Mouse (Mus musculus): Measurements from ENCODE around the gene Ddit4. TPM values are rescaled to one million over a fixed set of nuclear protein-coding genes. Genes with fewer than 3 reads are reported as not detected.

Ddit4 gene
- polyA plus RNA-seq, 1 experiment from 2014 or later = 68.9 TPM

DNA sequence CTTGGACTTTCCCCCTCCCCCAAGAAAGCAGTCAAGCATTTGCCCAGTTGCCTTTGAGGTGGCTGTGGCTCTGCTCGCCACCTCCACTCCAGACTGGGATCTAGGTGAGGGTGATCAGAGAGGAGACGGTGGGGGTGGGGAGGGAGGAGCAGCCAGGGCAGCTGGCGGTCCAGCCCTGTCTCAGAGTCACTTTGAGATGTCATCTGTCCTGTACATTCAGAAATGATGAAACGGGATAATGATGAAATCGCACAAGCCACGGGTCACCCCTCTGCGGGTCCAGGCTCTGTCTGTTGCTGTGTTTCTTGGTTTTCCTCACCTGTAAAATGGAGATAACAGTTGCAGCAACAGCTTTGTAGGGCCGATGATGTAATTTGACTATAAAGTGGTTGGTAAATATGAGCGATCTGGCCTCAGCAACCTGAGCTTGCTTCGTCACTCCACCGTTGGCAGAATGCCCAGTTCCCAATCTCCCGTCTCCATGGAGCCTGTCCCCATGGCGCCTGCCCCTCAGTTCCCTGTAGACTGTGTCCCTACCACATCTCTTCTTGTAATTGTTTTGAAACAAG lies 8.1 kb downstream of the Ddit4 start:
- Histone ChIP-seq H3K4me1 (replicated peaks) (peaks cover 35% of the 10 kb centered on the region), H3K27ac (replicated peaks) (peak overlapping the region; percentile 72), H3K9ac (peak overlapping the region; percentile 42; the same call in 1 of the 2 replicates), H3K9me3 (no peaks in the 10 kb centered on the region), H3K4me2 (peak overlapping the region; percentile 53), H3K27me3 (no peaks in the 10 kb centered on the region), H3K4me3 (peak overlapping the region; percentile 18; the same call in 1 of the 2 replicates), H3K36me3 (no peaks in the 10 kb centered on the region)
- WGBS = 35% methylated on average over 13 of the region's 13 CpGs
- peak; percentile 39 for ATAC-seq (ENCODE audit: low FRiP score, low read depth)

DNA sequence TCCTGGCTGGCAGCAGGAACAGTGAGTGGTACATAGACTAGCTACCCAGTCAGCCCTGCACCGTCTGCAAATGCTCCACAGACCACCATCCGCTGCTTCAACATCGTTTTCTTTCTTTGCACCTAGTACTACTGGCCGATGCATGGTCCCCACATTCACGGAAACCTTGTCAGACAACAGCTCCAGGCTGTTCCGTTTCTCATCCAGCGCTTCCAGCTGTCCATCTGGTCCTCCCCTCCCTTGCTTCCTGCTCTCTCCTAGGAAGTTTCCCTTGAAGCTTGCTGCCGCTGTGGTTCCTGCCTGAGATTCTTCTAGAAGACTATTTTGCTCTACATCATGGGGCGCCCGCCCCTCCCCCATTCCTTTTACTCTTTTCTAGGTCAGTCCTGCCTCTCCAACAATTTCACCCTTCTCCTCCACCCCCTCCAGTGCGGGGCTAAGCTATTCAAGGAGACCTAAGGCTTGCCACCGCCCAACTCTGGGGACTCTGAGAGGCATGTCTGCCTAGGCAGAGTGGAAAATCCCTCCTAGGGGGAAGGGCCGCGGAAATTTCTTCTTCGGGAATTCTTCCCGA lies 8.7 kb downstream of the Ddit4 start:
- Histone ChIP-seq H3K9me3 (no peaks in the 10 kb centered on the region), H3K27ac (replicated peaks) (peak overlapping the region; percentile 72), H3K36me3 (no peaks in the 10 kb centered on the region), H3K9ac (peak overlapping the region; percentile 42), H3K4me3 (peak overlapping the region; percentile 18), H3K4me2 (peak overlapping the region; percentile 53), H3K27me3 (no peaks in the 10 kb centered on the region), H3K4me1 (replicated peaks) (peaks cover 30% of the 10 kb centered on the region)
- WGBS = 1% methylated on average over 16 of the region's 16 CpGs
- peak; percentile 71 for ATAC-seq (ENCODE audit: low FRiP score, low read depth)

DNA sequence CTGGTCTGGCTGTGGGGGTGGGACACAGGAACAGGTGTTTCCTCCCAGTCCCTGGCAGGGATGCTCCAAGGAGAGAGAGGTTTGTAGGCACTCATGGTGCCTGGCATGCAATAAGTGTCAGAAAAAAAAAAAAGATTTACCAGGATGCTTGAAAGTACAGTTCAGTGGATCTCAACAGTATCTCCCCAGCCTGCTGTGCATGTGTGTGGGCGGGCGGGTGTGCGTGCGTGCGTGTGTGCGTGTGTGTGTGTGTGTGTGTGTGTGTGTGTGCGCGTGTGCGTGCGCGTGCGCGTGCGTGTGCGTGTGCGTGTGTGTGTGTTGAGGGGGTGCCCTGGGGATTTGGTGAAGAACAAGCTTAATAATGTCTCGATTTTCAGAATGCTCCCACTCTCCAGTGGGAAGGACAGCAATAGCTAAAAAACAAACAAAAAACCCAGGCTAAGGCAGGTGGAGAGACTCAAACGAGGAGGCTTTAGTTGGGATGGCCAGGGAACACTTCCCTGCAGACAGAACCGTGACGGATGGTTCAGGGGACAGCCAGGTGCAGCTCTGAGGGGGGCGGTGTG lies 9.3 kb downstream of the Ddit4 start:
- H3K27ac ChIP-seq (replicated peaks) = peak overlapping the region; percentile 72
- peak overlapping the region; percentile 53 for H3K4me2 ChIP-seq
- no peaks in the 10 kb centered on the region for H3K9me3 ChIP-seq
- 62% methylated on average over 21 of the region's 21 CpGs for WGBS
- peak overlapping the region; percentile 42 for H3K9ac ChIP-seq
- H3K27me3 ChIP-seq = no peaks in the 10 kb centered on the region
- peaks cover 24% of the 10 kb centered on the region for H3K4me1 ChIP-seq (replicated peaks)
- peak overlapping the region; percentile 18 for H3K4me3 ChIP-seq
- peak; percentile 50; the same call in 1 of the 2 replicates for ATAC-seq (ENCODE audit: low FRiP score, low read depth)
- H3K36me3 ChIP-seq = no peaks in the 10 kb centered on the region

DNA sequence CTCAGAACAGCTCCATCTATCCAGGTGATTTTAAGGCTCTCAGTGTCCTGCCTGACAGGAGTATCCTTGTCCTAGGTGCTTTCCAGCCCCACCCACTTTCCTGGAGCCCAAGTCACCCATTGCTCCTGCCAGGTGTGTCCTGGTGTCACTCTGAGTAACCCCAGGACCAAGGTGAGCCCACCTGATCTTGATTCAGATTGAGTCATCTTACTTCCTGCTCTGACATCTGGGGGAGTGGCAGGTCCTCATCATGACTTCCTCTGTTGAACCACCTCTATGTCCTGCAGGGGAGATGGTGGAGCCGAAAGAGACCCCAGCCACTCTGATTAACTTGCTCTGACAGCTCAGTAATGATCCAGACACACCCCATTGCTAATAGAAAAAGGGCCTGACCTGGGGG lies 12.6 kb downstream of the Ddit4 start:
- Histone ChIP-seq H3K36me3 (no peaks in the 10 kb centered on the region), H3K27me3 (no peaks in the 10 kb centered on the region), H3K4me2 (no peak overlapping the region), H3K9ac (no peak overlapping the region), H3K4me3 (no peak overlapping the region), H3K9me3 (no peaks in the 10 kb centered on the region), H3K4me1 (replicated peaks) (peaks cover 22% of the 10 kb centered on the region), H3K27ac (replicated peaks) (no peak overlapping the region)
- 67% methylated on average over 1 of the region's 1 CpGs for WGBS
- no peak for ATAC-seq (ENCODE audit: low FRiP score, low read depth)

DNA sequence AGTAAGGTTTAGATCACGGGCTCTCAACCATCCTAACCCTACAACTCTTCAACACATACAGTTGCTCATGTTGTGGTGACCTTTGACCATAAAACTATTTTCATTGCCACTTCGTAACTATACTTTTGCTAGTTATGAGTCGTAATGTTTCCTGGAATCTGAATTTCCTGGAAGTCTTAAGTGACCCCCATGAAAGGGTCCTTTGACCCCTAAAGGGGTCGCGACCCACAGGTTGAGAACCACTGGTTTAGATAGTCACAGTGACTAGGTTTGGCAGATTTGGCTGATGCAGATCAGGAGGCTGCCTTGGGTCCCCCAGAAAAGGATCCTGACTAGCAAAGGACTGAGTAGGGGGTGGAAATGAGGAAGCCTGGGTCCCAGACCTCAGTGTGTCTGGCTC lies 13.0 kb downstream of the Ddit4 start:
- 83% methylated on average over 5 of the region's 5 CpGs for WGBS
- no peak overlapping the region for H3K9ac ChIP-seq
- H3K4me3 ChIP-seq = no peak overlapping the region
- H3K36me3 ChIP-seq = no peaks in the 10 kb centered on the region
- H3K27ac ChIP-seq (replicated peaks) = no peak overlapping the region
- no peak for ATAC-seq (ENCODE audit: low FRiP score, low read depth)
- peaks cover 19% of the 10 kb centered on the region for H3K4me1 ChIP-seq (replicated peaks)
- no peaks in the 10 kb centered on the region for H3K9me3 ChIP-seq
- no peaks in the 10 kb centered on the region for H3K27me3 ChIP-seq
- H3K4me2 ChIP-seq = no peak overlapping the region

DNA sequence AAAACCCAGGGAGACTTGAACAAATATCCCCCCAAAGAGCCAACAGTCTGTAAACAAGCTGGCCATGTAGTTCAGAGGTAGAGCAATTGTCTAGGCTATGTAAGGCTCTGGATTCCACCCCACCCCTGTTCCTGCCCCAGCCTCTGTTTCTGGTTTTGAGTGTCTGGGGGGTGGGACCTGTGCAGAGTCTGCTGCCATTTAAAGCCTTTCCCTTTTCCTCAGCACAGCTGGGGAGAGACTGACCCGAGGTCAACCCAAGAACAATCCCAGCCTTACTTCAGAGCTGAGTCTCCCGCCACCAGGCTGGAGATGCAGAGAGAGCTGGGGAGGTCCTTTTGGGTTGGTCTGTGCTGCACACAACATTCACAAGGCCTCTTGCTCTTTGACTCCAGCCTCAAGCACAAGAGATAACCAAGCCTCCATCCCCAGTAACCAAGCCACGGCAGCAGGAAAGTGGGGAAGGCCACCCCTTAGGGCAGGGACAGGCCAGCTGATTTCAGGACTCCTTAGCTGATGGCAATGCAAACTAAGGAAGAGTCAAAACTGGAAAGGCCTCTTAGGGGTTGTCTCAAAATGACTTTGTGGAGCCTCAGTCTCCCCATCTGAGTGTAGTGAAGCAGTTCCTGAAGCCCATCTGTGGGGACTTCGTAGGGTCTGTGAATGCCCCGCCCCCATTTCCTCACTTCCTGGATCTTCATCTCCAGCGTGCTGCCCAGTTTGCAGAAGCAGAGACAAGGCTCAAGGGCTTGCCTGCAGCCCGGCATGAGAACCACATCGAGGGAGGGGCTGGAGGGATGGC lies 15.4 kb downstream of the Ddit4 start:
- Histone ChIP-seq H3K4me2 (no peak overlapping the region), H3K4me3 (no peak overlapping the region), H3K9ac (no peak overlapping the region), H3K27ac (replicated peaks) (no peak overlapping the region), H3K4me1 (replicated peaks) (no peaks in the 10 kb centered on the region), H3K27me3 (no peaks in the 10 kb centered on the region), H3K36me3 (no peaks in the 10 kb centered on the region), H3K9me3 (no peaks in the 10 kb centered on the region)
- WGBS = 50% methylated on average over 8 of the region's 8 CpGs
- no peak for ATAC-seq (ENCODE audit: low FRiP score, low read depth)

DNA sequence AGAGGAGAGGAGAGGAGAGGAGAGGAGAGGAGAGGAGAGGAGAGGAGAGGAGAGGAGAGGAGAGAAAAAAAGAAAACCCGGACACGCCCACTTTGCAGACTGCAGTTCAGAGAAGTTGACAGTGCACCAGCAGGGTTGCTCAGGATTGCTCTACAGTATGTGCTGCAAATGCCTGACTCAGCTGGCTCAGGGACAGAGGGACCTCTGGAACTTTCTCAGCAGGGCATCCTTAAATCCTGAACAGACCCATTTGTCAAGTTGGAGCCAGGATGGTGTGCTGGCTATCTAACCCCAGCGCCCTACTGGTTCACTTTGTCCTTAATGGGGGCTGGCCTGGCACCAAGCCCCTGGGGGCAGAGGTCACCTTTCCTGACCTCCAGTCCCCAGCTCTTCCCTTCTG lies 17.6 kb downstream of the Ddit4 start:
- no peak for ATAC-seq (ENCODE audit: low FRiP score, low read depth)
- H3K4me3 ChIP-seq = no peak overlapping the region
- H3K4me2 ChIP-seq = no peak overlapping the region
- no peak overlapping the region for H3K9ac ChIP-seq
- H3K4me1 ChIP-seq (replicated peaks) = peaks cover 6% of the 10 kb centered on the region; the same call in 1 of the 2 replicates
- no peaks in the 10 kb centered on the region for H3K27me3 ChIP-seq
- WGBS = 25% methylated on average over 3 of the region's 3 CpGs
- no peaks in the 10 kb centered on the region for H3K9me3 ChIP-seq
- no peaks in the 10 kb centered on the region for H3K36me3 ChIP-seq
- H3K27ac ChIP-seq (replicated peaks) = no peak overlapping the region

DNA sequence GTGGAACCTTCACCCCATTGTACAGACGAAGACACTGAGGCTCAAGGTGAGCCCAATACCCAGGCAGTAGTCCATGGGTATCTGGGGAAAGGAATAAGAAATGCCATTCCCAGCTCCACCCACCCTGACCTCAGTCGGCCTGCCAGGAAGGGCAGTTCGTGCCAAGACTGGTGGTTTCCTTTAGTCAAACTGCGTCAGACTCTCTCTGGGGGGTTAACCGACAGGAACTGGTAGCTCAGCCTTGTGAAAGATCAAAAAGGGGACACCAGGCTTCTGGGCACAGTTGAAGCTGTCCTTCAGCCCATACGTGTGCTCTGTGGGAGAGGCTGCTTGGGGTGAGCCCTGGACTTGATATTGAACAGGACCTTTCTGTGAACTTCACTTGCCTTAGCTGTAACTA lies 19.1 kb downstream of the Ddit4 start:
- Histone ChIP-seq H3K36me3 (no peaks in the 10 kb centered on the region), H3K9ac (no peak overlapping the region), H3K27me3 (no peaks in the 10 kb centered on the region), H3K27ac (replicated peaks) (no peak overlapping the region), H3K4me2 (no peak overlapping the region), H3K4me1 (replicated peaks) (peaks cover 6% of the 10 kb centered on the region; the same call in 1 of the 2 replicates), H3K4me3 (no peak overlapping the region), H3K9me3 (no peaks in the 10 kb centered on the region)
- 80% methylated on average over 6 of the region's 6 CpGs for WGBS
- no peak for ATAC-seq (ENCODE audit: low FRiP score, low read depth)

DNA sequence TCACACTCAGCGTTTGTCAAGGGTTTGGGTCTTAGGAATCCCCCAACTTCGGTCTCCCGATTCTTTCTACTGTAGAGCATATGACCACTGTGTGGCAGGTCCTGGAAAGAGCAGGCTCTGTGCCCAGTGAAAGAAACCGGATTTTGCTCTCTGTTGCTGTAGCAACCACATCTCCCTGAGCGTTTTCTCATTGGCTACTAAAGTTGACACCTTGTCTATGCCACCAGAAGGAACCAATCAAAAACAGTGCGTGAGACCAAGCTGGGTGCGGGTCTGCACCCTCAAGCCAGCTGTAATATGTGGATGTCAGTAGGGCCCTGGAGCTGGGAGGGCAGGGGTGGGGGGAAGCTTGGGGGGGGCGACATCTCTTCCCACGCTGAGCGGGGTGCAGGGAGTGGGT lies 20.6 kb downstream of the Ddit4 start:
- no peaks in the 10 kb centered on the region for H3K27me3 ChIP-seq
- peak; percentile 95 for ATAC-seq (ENCODE audit: low FRiP score, low read depth)
- peaks cover 6% of the 10 kb centered on the region; the same call in 1 of the 2 replicates for H3K4me1 ChIP-seq (replicated peaks)
- no peaks in the 10 kb centered on the region for H3K9me3 ChIP-seq
- H3K4me2 ChIP-seq = peak overlapping the region; percentile 46
- 0 out of 2 replicates have a peak overlapping the region, but pooled peaks have one; percentile 12 for H3K4me3 ChIP-seq
- H3K27ac ChIP-seq (replicated peaks) = peak overlapping the region; percentile 63
- H3K9ac ChIP-seq = no peak overlapping the region
- no peaks in the 10 kb centered on the region for H3K36me3 ChIP-seq
- 24% methylated on average over 10 of the region's 10 CpGs for WGBS

DNA sequence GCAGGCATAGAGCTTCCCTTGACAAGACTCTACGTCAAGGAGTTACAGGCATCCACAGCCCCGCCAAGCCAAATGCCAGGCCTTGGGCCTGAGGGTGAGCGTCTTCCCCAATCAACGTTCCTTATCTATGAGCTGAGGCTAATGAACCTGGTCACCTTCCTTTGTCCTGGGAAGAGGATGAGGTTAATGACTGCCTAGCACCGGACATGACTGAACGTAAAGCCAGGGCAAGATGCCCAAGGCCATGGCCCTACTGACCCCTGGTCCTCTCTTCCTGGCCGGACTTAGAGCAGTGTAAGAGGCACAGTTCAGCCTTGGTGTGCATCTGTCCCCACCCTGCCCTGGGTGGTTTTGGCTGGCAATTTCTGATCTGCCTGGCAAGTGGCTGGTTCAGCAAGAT lies 22.4 kb downstream of the Ddit4 start:
- no peak overlapping the region for H3K27ac ChIP-seq (replicated peaks)
- H3K4me2 ChIP-seq = no peak overlapping the region
- no peaks in the 10 kb centered on the region for H3K27me3 ChIP-seq
- peaks cover 6% of the 10 kb centered on the region; the same call in 1 of the 2 replicates for H3K4me1 ChIP-seq (replicated peaks)
- H3K9me3 ChIP-seq = no peaks in the 10 kb centered on the region
- ATAC-seq (ENCODE audit: low FRiP score, low read depth) = no peak
- no peak overlapping the region for H3K9ac ChIP-seq
- H3K36me3 ChIP-seq = no peaks in the 10 kb centered on the region
- WGBS = 88% methylated on average over 7 of the region's 7 CpGs
- no peak overlapping the region for H3K4me3 ChIP-seq

DNA sequence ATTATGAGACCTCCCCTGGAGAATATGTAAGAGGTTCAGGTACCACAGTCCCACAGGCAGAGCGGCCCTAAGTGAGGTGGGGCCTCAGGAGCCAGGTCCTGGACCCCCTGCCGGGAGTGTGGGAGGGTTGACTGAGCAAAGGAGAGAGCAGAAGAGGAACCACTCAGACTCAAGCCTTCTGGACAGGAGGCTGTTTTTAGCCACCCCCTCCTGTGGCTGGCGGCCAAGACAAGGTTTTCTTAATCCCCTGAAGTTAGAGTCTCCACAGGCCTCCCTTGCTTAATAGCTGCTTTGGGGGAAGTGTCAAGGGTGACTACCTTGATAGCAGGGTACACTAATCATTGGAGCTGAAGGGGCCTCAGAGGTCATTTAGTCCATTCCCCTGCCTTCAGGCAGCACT lies 27.3 kb downstream of the Ddit4 start:
- Histone ChIP-seq H3K4me3 (no peak overlapping the region), H3K36me3 (no peaks in the 10 kb centered on the region), H3K27me3 (no peaks in the 10 kb centered on the region), H3K9me3 (no peaks in the 10 kb centered on the region), H3K27ac (replicated peaks) (no peak overlapping the region), H3K4me1 (replicated peaks) (peaks cover 18% of the 10 kb centered on the region), H3K4me2 (no peak overlapping the region), H3K9ac (no peak overlapping the region)
- ATAC-seq (ENCODE audit: low FRiP score, low read depth) = no peak
- 35% methylated on average over 3 of the region's 3 CpGs for WGBS

DNA sequence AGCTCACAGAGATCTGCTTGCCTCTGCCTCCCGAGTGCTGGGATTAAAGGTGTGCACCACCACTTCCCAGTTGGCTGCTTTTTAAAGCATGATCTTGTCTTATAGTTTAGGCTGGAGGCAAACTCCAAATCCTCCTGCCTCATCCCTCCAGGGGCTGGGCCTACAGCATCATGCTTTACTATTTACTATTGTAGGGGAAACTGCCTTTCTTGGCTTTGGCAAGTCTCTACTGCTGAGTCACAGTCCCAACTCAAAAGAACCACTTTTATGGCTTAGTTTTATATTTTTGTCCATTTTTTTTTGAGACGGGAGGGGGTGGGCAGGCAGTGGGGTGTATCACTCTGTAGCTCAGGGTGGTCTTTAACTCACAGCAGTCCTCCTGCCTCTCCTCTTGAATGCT lies 28.1 kb downstream of the Ddit4 start:
- Histone ChIP-seq H3K36me3 (no peaks in the 10 kb centered on the region), H3K27me3 (no peaks in the 10 kb centered on the region), H3K4me3 (no peak overlapping the region), H3K4me1 (replicated peaks) (peaks cover 18% of the 10 kb centered on the region), H3K27ac (replicated peaks) (no peak overlapping the region), H3K9me3 (no peaks in the 10 kb centered on the region), H3K4me2 (no peak overlapping the region), H3K9ac (no peak overlapping the region)
- no peak for ATAC-seq (ENCODE audit: low FRiP score, low read depth)
- WGBS = 86% methylated on average over 2 of the region's 2 CpGs
